In genomic region chr9:93991141-93991540, GRCm38 (mm10) we compare ENCODE assay signal across 21 mouse cellular contexts.
DNase-seq lines count a peak whose midpoint lies in the region; ATAC-seq and TF ChIP-seq lines count a peak whose summit lies in the region.
"Had no signal": no experiment of that assay in that cellular context is flagged by ENCODE, and none has a peak within 500 bp of the region (broad histone marks: within the 10 kb centered on the region; RNA-seq: fewer than 3 reads in every experiment).

No protein-coding gene starts in this region.

- intact Hi-C loops in left cerebral cortex, adult 2 months (cut with DNase I) = loop anchor here (5.0 to 10.0 kb wide), 4 partner anchors 211 to 566 kb away; partner anchors contain the start of gene 1190002N15Rik
- intact Hi-C loops in left cerebral cortex, postnatal 10 days (cut with DNase I) = no loop called here

- DNase-seq in frontal cortex, postnatal 36 days (ENCODE audit: low spot score in 2 of 2) = no peak
- DNase-seq in left cerebral cortex, adult 2 months (ENCODE audit: extremely low spot score in 1 of 2, low spot score in 2 of 2) = no peak
- DNase-seq in left cerebral cortex, postnatal 10 days (ENCODE audit: extremely low spot score in 1 of 2, low spot score in 2 of 2) = no peak
- peak; percentile 74 for DNase-seq in brain, adult 2 months (ENCODE audit: low read depth, low spot score)
- peak; percentile 69 for DNase-seq in telencephalon, adult 2 months (ENCODE audit: low read depth, low spot score)
- no peak for DNase-seq in retina, embryonic 14.5 days (ENCODE audit: low spot score)
- DNase-seq: adrenal gland, adult 2 months; adrenal gland, adult 8-10 months; adrenal gland, postnatal 10 days; adrenal gland, postnatal 14 days; adrenal gland, postnatal 25 days; adrenal gland, postnatal 36 days; B cell, adult 2 months; cerebellum, adult 11 months; cerebellum, adult 11-12 months; cerebellum, adult 18-20 months had no signal

- H3K4me3 ChIP-seq in left cerebral cortex, adult 2 months = no peak overlapping the region

- TF ChIP-seq CTCF in left cerebral cortex, adult 2 months (IDR thresholded peaks at IDR 0.05) = no peak

- peak; percentile 82 for ATAC-seq in frontal cortex, adult (ENCODE audit: low TSS enrichment)
- no peak for ATAC-seq in megakaryocyte, adult 5-6 weeks (ENCODE audit: poor library complexity, severe bottlenecking)
- ATAC-seq: activated CD4-positive, CD25-positive, alpha-beta regulatory T cell, adult 4 months; CD4-positive, CD25-positive, alpha-beta regulatory T cell, adult 4 months; Patski had no signal

- peak overlapping the region; percentile 56; the same call in 1 of the 2 replicates for H3K27ac ChIP-seq in left cerebral cortex, adult 2 months

Comparison
In these comparisons a context has a peak if more than half of its experiments do, and no peak if none do; other contexts are left out.
1. DNase-seq: peak in brain, adult 2 months (single experiment) and telencephalon, adult 2 months (single experiment); none in frontal cortex, postnatal 36 days (0 of 2), left cerebral cortex, adult 2 months (0 of 2), left cerebral cortex, postnatal 10 days (0 of 2) and retina, embryonic 14.5 days (single experiment).